Mouse (Mus musculus): ENCODE results near the gene Agbl1.
A peak's percentile ranks its signal among the peaks of the same experiment; 100 is the strongest.

Agbl1 gene

GRCm38 (mm10) chr7:76971334-76971733 is 741.6 kb downstream of the Agbl1 start:
- DNase-seq = no peak

DNA sequence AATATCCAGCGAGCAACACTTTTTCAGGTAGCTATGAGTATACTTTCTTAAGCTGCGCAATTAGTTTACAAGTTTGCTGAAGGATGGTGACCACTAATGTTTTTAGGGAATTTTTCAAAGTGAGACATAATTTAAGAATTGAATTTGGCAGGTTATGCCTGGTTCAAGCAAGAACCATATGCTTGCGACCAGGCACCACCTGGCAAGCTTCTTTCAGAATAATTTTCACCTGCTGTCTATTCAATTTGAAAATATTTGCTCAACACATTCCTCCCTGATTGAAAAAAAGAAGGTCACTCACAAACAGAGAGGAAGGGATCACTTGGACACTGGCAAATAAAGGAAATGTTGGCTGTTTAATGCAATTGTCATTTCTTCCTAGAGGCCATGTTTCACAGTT is 779.9 kb downstream of the Agbl1 start:
- DNase-seq = no peak

- DNase-seq = no peak
These were observed 799.3 kb downstream of the Agbl1 start for GRCm38 (mm10) chr7:77029019-77029418.

DNA sequence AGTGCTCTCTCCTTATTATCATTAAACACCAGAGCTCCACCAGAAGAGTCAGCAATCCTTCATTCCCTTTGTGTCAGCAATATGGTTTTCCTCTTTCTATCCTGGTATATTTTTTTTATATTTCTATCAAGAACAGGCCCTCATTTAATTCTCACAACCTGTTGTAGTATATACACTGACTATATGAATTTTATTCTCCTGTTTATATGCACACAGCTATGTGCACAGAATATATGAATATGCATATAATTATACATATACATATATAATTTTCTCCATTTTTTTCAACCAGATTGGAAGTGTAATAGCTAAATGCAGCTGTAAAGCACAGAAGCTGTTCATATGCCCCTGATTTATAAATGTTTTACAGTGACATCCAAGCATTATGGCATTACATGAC is 846.3 kb downstream of the Agbl1 start:
- no peak for DNase-seq

DNA sequence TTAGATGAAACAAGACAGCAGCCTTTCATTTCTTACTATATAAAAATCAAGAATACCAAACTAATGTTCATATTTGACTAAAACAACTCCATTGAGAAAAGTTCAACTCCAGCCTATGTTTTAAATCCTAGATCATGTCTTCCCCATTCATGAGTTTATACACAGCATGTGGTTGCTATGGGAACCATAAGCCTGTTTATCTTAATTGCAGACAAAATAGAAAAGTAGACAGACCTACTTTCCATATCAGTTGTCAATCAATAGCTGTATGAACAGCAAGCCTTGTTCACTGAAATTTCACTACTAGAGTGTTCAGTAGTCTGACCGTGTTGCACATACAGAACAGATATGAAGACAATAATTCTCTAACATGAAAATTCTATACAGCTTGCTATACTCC is 857.6 kb downstream of the Agbl1 start:
- no peak for DNase-seq

GRCm38 (mm10) chr7:77095153-77095552 is 865.5 kb downstream of the Agbl1 start:
- DNase-seq = no peak

DNA sequence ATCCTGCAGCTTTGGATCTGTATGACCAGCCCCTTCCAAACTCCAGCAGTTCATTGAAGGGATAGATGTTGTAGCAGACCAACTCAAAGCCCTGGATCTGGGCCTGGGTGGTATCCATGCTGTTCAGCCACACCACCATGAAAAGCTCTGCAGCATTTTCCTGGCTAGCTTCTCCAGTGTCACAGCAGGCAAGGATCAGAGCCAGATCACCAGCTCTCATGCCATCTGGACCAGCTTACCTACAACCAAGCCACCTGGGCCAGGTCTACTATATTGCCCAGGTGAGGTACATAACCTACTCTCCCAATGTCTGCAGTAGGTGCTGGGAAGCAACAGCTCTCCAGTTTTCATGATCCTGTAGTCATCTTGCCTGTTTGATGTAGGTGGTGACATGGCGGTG is 884.3 kb downstream of the Agbl1 start:
- DNase-seq = no peak

DNA sequence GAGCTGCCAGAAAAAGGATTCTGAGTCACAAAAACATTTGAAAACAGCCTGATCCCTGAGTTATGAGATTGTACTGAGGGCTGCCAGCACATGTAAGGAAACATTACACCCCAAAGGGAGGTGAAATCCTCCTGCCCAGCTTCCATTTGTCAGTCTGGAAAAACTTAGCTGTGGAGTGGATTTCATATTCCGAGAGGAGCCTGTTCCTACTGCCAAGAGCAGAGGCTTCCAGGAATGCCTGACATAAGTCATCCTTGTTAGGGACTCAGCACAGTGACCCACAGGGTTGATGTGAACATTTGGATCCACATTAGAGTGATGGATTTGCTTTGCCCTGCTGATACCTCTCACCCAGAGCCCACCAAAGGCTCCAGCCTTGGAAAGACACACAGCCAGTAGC is 899.4 kb downstream of the Agbl1 start:
- DNase-seq = no peak

- DNase-seq = peak; percentile 7
These were observed 902.3 kb downstream of the Agbl1 start for GRCm38 (mm10) chr7:77131950-77132349.

GRCm38 (mm10) chr7:77132615-77133420 is 903.1 kb downstream of the Agbl1 start:
- DNase-seq = peak; percentile 22

GRCm38 (mm10) chr7:77134860-77135259 is 905.2 kb downstream of the Agbl1 start:
- DNase-seq = no peak

DNA sequence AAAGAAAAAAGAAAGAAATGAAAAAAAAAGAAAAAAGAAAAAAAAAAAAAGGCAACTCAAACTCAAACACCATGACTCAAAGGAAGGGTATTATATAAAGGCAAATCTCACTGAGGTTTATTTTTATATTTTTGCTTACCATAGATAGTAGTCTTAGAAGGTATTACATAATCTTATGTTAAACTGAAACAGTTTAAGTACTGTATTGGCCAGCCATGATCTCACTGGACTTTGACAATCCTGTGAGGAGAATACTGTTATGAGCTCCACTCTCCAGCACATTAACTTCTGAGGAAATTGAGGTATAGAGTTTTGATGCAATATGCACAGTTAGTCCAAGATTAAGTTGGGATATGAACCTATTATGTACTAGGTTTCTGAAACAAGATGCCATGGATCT is 909.0 kb downstream of the Agbl1 start:
- DNase-seq = no peak

GRCm38 (mm10) chr7:77147527-77147926 is 917.8 kb downstream of the Agbl1 start:
- DNase-seq = no peak

DNA sequence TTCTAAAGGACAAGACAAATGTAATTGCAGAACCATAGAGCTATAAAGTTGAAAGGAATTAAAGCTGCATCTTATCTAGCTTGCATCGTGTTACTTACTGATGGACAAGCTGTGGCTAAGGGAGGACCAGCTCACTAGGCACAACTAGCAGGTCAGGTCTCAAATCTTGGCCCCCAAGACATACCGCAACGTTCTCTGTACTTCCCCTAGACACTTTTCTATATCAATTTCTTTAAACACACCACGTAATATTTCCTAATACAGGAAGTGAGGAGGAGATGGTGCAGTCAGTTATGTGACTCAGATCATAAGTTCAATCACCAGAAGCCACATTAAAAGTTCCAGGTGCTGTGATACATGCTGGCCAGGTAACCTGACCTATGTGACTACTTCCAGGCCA is 919.1 kb downstream of the Agbl1 start:
- no peak for DNase-seq

DNA sequence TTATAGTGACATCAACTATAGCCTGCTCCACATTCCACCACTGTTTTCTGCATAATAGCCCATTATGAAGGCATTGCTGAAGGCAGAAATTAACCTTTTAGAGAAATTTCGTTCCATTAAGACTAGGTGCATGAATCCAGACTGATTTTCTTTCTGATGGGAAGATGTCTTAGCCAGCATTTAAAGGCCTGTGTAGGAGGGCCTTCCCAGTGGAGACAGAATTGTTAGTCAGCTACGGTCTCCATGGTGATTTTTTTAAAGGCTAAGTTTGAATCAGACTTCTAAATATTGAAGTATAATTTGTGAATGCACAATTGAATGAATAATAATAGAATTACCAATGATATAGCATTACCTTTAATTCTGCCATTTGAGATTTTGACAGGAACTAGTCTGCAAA is 920.2 kb downstream of the Agbl1 start:
- no peak for DNase-seq

GRCm38 (mm10) chr7:77152393-77152792 is 922.7 kb downstream of the Agbl1 start:
- no peak for DNase-seq

GRCm38 (mm10) chr7:77152909-77153308 is 923.2 kb downstream of the Agbl1 start:
- no peak for DNase-seq

DNA sequence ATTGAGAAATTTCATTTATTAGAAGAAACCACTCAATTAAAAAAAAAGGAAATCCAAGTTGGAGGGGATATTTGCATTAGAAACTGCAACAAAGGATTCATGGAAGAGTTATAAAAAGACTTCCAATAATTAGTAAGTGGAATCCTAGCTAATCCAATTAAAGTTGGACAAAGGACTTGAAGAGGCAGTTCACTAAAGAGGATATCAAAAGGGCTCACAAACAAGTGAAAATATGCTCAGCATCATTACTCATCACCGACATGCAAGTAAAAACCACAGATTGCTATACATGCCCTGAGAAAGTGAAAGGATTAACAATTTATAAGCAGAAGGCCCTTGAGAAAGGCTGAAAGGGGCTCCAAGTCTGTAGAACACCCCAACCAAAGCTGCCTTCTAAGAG is 935.2 kb downstream of the Agbl1 start:
- DNase-seq = no peak
